Mouse (Mus musculus) lung, postnatal 14 days (tissue): ENCODE measurements around the gene Lhx5.

ENCODE experiments used
- DNase-seq: peaks from one replicate; pipeline ENCODE4 v3.0.0; 2021

Lhx5 gene

GRCm38 (mm10) chr5:120431649-120432485 is at the start of gene Lhx5:
Gene Lhx5, plus strand, starts transcription at chr5:120431699.
- DNase-seq = no peak

GRCm38 (mm10) chr5:120386361-120386760 is 45.1 kb upstream of the Lhx5 start:
- no peak for DNase-seq

DNA sequence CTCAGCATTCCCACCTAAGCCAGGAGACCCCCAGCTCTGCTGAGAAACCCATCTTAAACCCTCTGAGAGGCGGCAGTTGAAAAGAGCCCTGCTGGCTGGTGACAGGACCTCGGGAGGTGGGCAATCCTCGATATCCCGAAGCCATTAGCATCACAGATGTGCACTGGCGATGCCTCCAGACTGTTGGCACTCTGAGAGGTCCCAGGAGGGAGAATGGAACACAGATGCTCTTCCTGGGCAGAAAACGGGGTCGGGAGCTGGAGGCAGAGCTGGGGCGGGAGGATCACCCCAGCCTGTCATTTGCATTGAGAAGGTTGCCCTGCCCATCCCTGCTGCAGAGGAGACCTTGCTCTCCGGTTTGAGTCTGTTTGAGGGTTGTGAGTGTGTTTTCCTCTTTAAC is 42.7 kb upstream of the Lhx5 start:
- no peak for DNase-seq

DNA sequence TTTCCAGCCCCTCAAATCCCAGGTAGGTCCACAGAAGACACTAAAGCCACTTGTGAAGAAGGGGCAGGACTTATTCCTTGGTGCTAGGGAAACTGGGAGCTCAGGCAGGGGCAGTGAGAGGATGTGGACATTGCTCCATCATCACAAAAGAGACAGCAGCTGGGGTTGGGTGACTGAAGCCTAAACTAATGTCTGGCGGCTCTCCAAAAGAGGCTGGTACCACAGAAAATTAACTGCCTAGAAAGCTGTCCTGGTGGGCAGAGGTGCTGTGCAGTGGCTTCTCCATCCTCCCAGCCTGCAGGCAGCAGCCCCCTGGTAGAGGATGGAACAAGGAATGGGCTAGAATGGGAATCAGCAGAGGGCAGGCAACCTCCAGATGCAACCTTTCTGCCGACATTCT is 41.5 kb upstream of the Lhx5 start:
- no peak for DNase-seq

GRCm38 (mm10) chr5:120393871-120394667 is 37.4 kb upstream of the Lhx5 start:
- DNase-seq = no peak

DNA sequence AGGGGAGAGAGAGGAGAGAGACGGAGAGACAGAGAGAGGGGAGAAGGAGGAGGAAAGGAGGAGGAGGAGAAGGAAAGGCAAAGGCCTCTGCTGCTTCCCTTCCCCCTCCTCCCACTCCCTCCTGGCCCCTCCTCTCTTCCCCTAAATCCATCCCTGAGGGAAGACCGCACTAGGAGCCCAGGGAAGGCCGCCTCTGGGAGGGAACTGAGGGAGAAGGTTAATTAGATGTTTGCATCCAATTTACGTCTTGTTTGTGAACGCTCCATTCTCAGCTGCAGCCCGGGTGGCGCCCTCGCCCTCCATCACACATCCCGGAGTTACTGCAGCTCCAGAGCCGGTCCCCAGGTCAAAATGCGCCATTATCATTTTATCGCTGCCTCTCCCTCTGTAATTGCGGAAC is 33.5 kb upstream of the Lhx5 start:
- DNase-seq = no peak

DNA sequence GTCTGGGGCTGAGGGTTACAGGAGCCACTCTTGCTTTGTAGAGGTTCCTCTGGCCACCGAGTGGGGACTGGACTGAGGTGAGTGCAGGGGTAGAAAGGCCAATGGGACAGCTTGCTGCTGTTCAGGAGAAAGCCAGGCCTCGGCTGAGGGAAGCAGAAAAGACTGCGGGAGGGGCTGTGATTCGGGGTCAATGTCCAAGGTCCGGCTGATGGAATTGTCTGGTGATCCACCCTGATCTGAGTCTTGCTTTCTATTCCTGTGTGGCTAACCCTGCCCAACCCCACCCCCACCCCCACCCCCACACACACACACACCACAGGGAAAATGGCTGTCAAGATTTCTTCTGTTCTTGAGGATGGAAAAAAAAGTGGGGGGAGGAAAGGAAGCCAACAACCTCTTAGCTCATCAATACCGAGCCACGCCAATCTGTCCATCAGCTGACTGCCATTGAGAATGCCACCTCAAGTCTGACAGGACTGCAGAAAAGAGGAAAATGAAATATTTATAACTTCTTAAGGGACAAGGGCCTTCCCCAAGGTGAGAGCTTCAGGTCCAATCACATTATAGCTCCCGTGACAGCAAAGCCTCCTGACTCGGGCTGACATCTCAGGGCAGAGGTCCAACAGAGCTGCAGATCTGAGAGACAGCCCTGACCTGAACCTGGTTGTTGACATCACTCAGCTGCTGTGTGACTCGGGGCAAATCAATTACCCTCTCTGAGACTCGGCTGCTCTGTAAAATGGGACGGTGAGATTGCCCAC is 26.5 kb upstream of the Lhx5 start:
- no peak for DNase-seq

DNA sequence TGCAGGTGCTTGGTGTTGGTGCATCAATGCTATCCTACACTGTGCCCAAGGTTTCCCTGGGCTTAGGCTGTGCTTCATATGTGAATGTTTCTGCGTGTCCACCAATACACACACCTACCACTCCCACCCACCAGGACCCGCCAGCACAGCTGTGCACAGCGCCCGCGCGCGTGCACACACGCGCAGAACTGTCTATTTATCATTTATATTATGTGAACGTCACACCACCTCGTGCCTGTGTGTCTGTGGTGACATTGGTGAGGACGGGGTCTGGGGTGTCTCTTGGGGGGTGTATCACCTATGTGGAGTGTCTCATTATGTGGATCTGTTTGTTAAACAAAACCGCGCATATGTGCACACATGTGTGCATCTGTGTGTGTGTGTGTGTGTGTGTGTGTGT is 22.6 kb upstream of the Lhx5 start:
- DNase-seq = no peak

DNA sequence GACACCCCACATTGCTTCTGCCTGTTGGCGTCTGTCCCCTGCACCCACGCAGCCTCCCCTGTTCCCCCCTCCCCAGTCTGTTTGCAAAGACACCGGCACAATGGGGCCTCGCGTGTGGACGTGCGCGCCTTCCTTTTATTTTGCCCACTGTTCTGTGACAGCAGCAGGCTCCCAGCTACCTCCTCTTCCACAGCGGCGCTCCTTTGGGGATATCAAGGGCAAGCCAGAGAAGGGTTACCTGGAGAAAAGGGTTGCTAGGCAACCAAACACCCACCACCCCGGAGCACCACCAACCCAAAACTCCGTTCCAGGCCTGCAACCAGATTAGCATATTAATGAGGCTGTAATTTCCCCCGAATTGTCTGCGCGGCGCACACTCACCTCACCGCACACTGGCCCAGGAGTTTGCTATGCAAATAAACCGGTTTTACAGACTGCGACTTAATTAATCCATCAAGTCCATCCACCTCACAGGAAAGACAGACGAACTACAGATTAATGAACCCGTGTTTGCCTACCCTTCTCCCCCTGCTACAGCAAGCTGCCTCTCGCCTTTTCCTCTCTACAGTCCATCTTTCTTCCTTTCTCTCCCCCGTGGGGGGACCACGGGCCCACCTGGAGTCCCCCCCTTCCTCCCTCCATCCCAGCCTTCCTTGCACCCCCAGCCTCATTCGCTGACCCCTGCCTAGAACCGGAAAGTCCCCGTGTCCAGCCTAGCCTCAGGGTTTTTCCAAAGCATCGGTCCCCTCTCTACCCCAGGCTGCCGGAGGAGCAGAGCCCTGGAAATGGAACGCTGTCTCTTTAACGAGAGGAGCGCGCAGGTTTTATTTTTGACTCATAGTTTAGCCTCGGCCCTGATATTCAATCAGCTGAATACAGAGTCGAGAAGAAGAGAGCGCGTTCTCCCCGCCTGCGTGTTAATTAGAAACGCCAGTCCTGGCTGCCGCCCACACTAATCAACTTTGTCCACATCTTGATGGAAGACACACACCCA is 21.8 kb upstream of the Lhx5 start:
- no peak for DNase-seq

DNA sequence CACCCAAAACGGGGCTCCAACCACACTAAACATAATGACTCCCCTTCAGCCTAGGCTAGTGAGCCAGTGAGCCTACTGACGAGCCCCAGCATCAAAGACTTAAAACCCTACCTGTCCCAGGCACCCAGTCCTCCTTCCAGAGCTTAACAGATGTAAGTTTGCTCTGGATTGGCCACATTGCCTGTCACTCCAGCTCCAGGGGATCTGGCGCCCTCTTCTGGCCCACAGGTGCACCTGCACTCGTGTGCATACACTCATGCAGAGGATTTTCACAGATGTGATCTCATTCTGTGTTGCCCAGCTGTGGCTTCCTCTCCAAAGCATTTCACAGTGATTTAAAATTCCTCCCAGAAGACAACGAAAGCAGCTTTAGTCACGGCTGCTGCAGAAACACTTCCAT is 18.1 kb upstream of the Lhx5 start:
- DNase-seq = no peak

- DNase-seq = no peak
Measured at GRCm38 (mm10) chr5:120420106-120420505, 11.4 kb upstream of the Lhx5 start.

DNA sequence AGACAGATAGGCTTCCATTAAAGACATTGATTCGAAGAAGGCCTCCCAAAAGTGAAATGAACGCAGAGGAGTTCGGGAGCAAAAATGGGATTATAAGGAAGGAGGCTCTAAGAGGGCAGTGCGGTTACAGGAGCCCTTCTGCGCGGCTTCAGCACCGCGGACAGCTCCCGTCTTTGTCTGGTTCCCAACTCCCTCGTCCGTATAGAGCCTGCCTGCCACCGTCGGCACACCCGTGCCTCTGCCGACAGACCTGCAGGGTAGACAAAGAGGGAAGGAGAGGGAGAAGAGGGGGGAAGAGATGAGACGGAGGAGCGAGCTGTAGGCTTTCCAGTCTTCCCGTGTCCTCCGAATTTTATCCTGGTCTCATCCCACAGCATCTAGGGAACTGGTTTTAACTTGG is 7.5 kb upstream of the Lhx5 start:
- DNase-seq = peak; percentile 81

DNA sequence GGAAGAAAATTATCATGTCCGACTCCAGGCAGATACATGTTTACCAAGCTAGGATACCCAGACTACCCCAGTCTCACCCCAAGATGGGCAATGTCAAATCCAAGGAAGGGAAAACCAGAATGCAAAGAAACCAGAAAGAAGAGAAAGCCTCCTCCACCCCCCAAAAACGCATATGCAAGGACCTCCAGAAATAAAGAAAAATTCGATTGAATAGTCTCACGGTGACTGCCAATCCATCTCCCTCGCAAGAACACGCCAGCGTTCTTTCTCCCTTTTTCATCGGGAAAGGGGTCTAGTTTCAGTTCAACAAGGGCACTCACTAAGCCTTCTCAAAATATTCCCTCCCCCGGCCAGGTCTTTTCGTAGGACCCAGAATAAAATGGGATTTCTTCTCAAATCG is 6.8 kb upstream of the Lhx5 start:
- DNase-seq = no peak

DNA sequence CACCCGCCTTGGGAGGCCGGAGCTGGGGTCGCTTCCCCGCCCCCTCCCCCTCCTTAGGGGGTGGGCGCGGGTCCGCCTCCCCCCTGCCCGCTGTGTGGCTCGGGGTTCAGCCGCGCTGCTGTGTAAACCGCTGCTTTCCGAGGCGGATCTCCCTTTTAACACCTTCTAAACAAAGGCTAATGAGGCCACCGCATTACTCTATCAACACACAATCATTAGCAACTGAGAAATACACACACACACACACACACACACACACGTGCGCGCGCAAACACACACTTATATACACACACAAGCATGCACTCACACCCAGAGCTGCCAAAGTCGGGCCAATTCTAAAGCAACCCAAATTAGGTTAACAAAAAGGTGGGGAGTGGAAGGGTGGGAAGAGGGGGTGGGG is 5.8 kb upstream of the Lhx5 start:
- DNase-seq = no peak

GRCm38 (mm10) chr5:120426572-120426971 is 4.9 kb upstream of the Lhx5 start:
- DNase-seq = no peak

GRCm38 (mm10) chr5:120427451-120427938 is 4.0 kb upstream of the Lhx5 start:
- no peak for DNase-seq

- no peak for DNase-seq
Measured at GRCm38 (mm10) chr5:120428189-120428838, 3.2 kb upstream of the Lhx5 start.

- DNase-seq = no peak
Measured at GRCm38 (mm10) chr5:120428990-120429389, 2.5 kb upstream of the Lhx5 start.

GRCm38 (mm10) chr5:120429692-120430091 is 1.8 kb upstream of the Lhx5 start:
- DNase-seq = no peak

DNA sequence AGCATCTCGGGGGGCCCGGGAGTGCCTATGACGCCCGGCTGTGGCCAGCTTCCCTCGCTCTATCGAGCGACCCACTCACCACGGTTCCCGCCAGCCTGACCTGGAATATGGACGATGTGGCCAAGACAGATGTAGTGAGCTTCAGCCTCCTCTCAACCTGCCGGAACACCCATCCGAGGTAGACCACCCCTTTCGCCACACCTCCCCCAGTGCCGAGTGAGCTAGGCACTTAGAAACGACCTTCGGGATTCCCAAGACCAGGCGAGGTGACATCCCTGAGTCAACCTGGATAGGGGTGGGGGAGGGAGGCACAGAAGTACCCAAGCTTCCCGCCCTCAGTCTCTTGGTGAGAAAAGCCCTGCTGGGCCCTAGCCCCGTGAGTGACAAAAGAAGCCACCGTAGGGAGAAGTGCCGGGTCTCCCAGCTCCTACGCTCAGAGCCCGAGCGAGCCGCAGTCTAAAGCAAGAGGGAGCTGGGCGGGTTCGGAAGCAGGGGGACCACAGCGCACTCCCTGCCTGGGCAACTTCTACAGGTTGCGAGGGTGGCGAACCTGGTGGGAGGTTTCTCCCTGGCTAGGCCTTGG is 407 bp upstream of the Lhx5 start:
- no peak for DNase-seq

DNA sequence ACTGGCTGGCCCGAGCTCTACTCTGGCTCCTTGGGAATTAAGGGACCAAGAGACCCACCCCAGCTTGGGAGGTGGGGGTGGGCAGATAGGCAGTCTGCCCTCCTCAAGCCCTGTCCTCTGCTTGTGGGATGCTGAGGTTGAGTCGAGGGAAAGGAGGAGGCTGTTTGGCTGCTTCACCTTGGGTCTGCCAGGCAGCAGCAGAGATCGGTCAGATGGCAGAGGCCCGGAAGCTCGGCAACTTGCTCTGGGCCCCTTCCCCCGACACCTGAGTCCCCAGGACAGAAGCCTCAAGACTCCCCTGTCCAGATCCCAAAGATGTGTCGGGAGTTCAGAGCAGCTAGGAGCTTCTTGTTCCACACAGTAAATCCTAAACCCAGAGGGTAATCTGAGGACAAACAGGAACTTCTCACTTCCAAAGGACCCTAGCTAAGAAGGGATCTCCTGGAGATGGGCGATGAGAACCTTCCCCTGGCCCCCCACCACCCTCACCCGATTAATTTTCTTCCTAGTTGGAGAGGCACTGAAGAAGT is 1.1 kb downstream of the Lhx5 start:
- DNase-seq = no peak
